Mouse (Mus musculus) MEL (cell line): ENCODE measurements around the gene Slc12a6. TPM values are rescaled to one million over a fixed set of nuclear protein-coding genes. Genes with fewer than 3 reads are reported as not detected.

Source experiments
- DNase-seq: peaks from one replicate; pipeline ENCODE4 v3.0.0; 2011; ENCODE audit warnings: low read depth, low spot score
- H3K27ac ChIP-seq: 2 replicates; pipeline ENCODE4 v1.5.1; 2012; ENCODE audit warnings: low read depth, mild to moderate bottlenecking, control low read depth, low read length, moderate library complexity; ENCODE audit not compliant: control insufficient read depth
- H3K27me3 ChIP-seq, 2 experiments: fragments of 150-350 bp in 1 of 2; sonication (generic) in 1 of 2; 2 replicates each; pipeline ENCODE4 v1.6.1; 2012; ENCODE audit warnings: low read length in 2 of 2, mild to moderate bottlenecking in 2 of 2, improper control_type of control experiment in 1 of 2, moderate library complexity in 1 of 2; ENCODE audit not compliant: insufficient read depth in 2 of 2, control insufficient read depth in 1 of 2
- H3K36me3 ChIP-seq, 2 experiments: 2 replicates each; pipeline ENCODE4 v1.6.1; 2012 to 2014; ENCODE audit warnings: low read length in 2 of 2, improper control_type of control experiment in 1 of 2, inconsistent platforms in 1 of 2, mild to moderate bottlenecking in 1 of 2; ENCODE audit not compliant: insufficient read depth in 2 of 2, control insufficient read depth in 1 of 2
- H3K4me1 ChIP-seq, 2 experiments: fragments of 150-350 bp in 1 of 2; sonication (generic) in 1 of 2; 2 replicates each; pipeline ENCODE4 v1.6.1; 2012; ENCODE audit warnings: low read length in 2 of 2, improper control_type of control experiment in 1 of 2, mild to moderate bottlenecking in 1 of 2; ENCODE audit not compliant: insufficient read depth in 2 of 2, control insufficient read depth in 1 of 2
- H3K4me3 ChIP-seq, 2 experiments: fragments of 150-350 bp in 1 of 2; sonication (generic) in 1 of 2; 2 replicates each; pipeline ENCODE4 v1.5.1; 2012; ENCODE audit warnings: low read depth in 2 of 2, low read length in 2 of 2, mild to moderate bottlenecking in 2 of 2, moderate library complexity in 2 of 2, control low read depth in 1 of 2, improper control_type of control experiment in 1 of 2; ENCODE audit not compliant: control insufficient read depth in 1 of 2, insufficient read depth in 1 of 2
- H3K79me2 ChIP-seq: 2 replicates; pipeline ENCODE4 v1.6.1; 2012; ENCODE audit warnings: mild to moderate bottlenecking, low read length, moderate library complexity; ENCODE audit not compliant: control insufficient read depth, poor library complexity, insufficient read depth
- H3K9ac ChIP-seq: 2 replicates; pipeline ENCODE4 v1.6.1; 2012; ENCODE audit warnings: low read depth, mild to moderate bottlenecking, control low read depth, low read length, moderate library complexity; ENCODE audit not compliant: control insufficient read depth, poor library complexity, severe bottlenecking
- H3K9me3 ChIP-seq: fragments of 150-350 bp; sonication (generic); replicated peaks from 2 replicates; pipeline ENCODE4 v1.6.1; 2012; ENCODE audit warnings: mild to moderate bottlenecking, low read length, improper control_type of control experiment, moderate library complexity; ENCODE audit not compliant: insufficient read depth
- BHLHE40 ChIP-seq: IDR thresholded peaks from 2 replicates; pipeline ENCODE4 v1.6.1; 2012; ENCODE audit warnings: low read depth, mild to moderate bottlenecking, inconsistent platforms, low read length, improper control_type of control experiment, borderline replicate concordance
- CHD1 ChIP-seq: IDR thresholded peaks from 2 replicates; pipeline ENCODE4 v1.6.1; 2012; ENCODE audit warnings: low read depth, mild to moderate bottlenecking, inconsistent platforms, low read length, improper control_type of control experiment
- CTCF ChIP-seq, 3 experiments: IDR thresholded peaks in 2 of 3; conservative IDR thresholded peaks in 1 of 3; 2 replicates each; pipeline ENCODE4 v1.5.1; 2011 to 2012; ENCODE audit warnings: low read length in 3 of 3, low read depth in 2 of 3, mild to moderate bottlenecking in 2 of 3, improper control_type of control experiment in 1 of 3, inconsistent platforms in 1 of 3, mixed read lengths in 1 of 3, moderate library complexity in 1 of 3; ENCODE audit not compliant: control insufficient read depth in 1 of 3, insufficient read depth in 1 of 3, poor library complexity in 1 of 3, severe bottlenecking in 1 of 3
- E2F4 ChIP-seq: IDR thresholded peaks from 2 replicates; pipeline ENCODE4 v1.6.1; 2011; ENCODE audit warnings: low read depth, low read length, improper control_type of control experiment, borderline replicate concordance
- EP300 ChIP-seq, 2 experiments: IDR thresholded peaks; 2 replicates each; pipeline ENCODE4 v1.6.1; 2011; ENCODE audit warnings: improper control_type of control experiment in 2 of 2, low read length in 2 of 2, low read depth in 1 of 2, mild to moderate bottlenecking in 1 of 2
- GATA1 ChIP-seq: IDR thresholded peaks from 2 replicates; pipeline ENCODE4 v1.6.1; 2011; ENCODE audit warnings: low read depth, low read length, improper control_type of control experiment
- KAT2A ChIP-seq: conservative IDR thresholded peaks from 2 replicates; pipeline ENCODE4 v1.6.1; 2012; ENCODE audit warnings: low read depth, low read length, improper control_type of control experiment, inconsistent platforms
- MAX ChIP-seq: IDR thresholded peaks from 2 replicates; pipeline ENCODE4 v1.6.1; 2011; ENCODE audit warnings: low read length, improper control_type of control experiment
- MXI1 ChIP-seq: IDR thresholded peaks from 2 replicates; pipeline ENCODE4 v1.6.1; 2011; ENCODE audit warnings: mild to moderate bottlenecking, low read depth, low read length, improper control_type of control experiment
- MYB ChIP-seq: IDR thresholded peaks from 2 replicates; pipeline ENCODE4 v1.6.1; 2011; ENCODE audit warnings: mild to moderate bottlenecking, low read depth, low read length, improper control_type of control experiment
- MYC ChIP-seq: IDR thresholded peaks from 2 replicates; pipeline ENCODE4 v1.6.1; 2011; ENCODE audit warnings: low read depth, mild to moderate bottlenecking, low read length, improper control_type of control experiment, moderate library complexity
- NELFE ChIP-seq: IDR thresholded peaks from 2 replicates; pipeline ENCODE4 v1.6.1; 2011; ENCODE audit warnings: low read depth, low read length, improper control_type of control experiment
- NRF1 ChIP-seq: IDR thresholded peaks from 2 replicates; pipeline ENCODE4 v1.6.1; 2014; ENCODE audit warnings: low read depth, mild to moderate bottlenecking, inconsistent platforms, low read length, improper control_type of control experiment, moderate library complexity; ENCODE audit not compliant: poor library complexity, insufficient read depth, severe bottlenecking
- POLR2AphosphoS5 ChIP-seq: IDR thresholded peaks from 2 replicates; pipeline ENCODE4 v1.6.1; 2012; ENCODE audit warnings: low read depth, borderline replicate concordance, mild to moderate bottlenecking, inconsistent platforms, low read length, moderate library complexity, mixed read lengths
- RCOR1 ChIP-seq: IDR thresholded peaks from 2 replicates; pipeline ENCODE4 v1.6.1; 2012; ENCODE audit warnings: low read depth, mild to moderate bottlenecking, inconsistent platforms, low read length, improper control_type of control experiment
- TAL1 ChIP-seq: IDR thresholded peaks from 2 replicates; pipeline ENCODE4 v1.6.1; 2012; ENCODE audit warnings: mild to moderate bottlenecking, inconsistent platforms, low read length, moderate library complexity, mixed read lengths
- TCF12 ChIP-seq: IDR thresholded peaks from 2 replicates; pipeline ENCODE4 v1.6.1; 2014; ENCODE audit warnings: low read depth, mild to moderate bottlenecking, inconsistent platforms, low read length, improper control_type of control experiment, moderate library complexity
- UBTF ChIP-seq: IDR thresholded peaks from 2 replicates; pipeline ENCODE4 v1.6.1; 2012; ENCODE audit warnings: low read depth, mild to moderate bottlenecking, inconsistent platforms, low read length, improper control_type of control experiment, moderate library complexity, borderline replicate concordance; ENCODE audit not compliant: insufficient read depth
- USF2 ChIP-seq, 2 experiments: IDR thresholded peaks; 2 replicates each; pipeline ENCODE4 v1.6.1; 2011 to 2012; ENCODE audit warnings: improper control_type of control experiment in 2 of 2, low read length in 2 of 2, borderline replicate concordance in 1 of 2, inconsistent platforms in 1 of 2, low read depth in 1 of 2, mild to moderate bottlenecking in 1 of 2; ENCODE audit not compliant: insufficient read depth in 1 of 2
- polyA plus RNA-seq, 2 experiments: library from polyadenylated mRNA; stranded (reverse) in 1 of 2; unstranded in 1 of 2; fragments of >175 nt in 1 of 2; fragments of >200 nt in 1 of 2; gene quantifications; 2 replicates each; pipeline versions ENCODE4 v1.2.1 to v1.2.4; 2012; ENCODE audit warnings: low replicate concordance in 2 of 2, low read depth in 1 of 2; ENCODE audit not compliant: insufficient read length in 2 of 2, insufficient read depth in 1 of 2, missing spikeins in 1 of 2
- total RNA-seq: library from RNA; depleted of rRNA; stranded (reverse); fragments of 300-350 nt; gene quantifications from 2 replicates; pipeline ENCODE4 v1.2.3, GENCODE M21; 2012

Slc12a6 gene
- total and polyA plus RNA-seq, 3 experiments: 20.4 to 21.2 TPM; not detected in 1

- peak; percentile 31 for DNase-seq
- no peaks in the 10 kb centered on the region for H3K79me2 ChIP-seq
- H3K9me3 ChIP-seq: no peaks in the 10 kb centered on the region
- no peak overlapping the region for H3K4me3 ChIP-seq
- H3K27ac ChIP-seq: no peak overlapping the region
- TF ChIP-seq MYB: no peak
- TF ChIP-seq CHD1: no peak
- peak; percentile 46; the same call in 1 of the 2 replicates for TF ChIP-seq GATA1
- TF ChIP-seq POLR2AphosphoS5: no peak
- H3K4me1 ChIP-seq: peaks cover 0 to 6% of the 10 kb centered on the region in 2 experiments; a peak in 1 of 4 replicates
- peaks cover 0 to 2% of the 10 kb centered on the region in 2 experiments; a peak in 1 of 4 replicates for H3K36me3 ChIP-seq
- no peaks in the 10 kb centered on the region; a peak in 1 of 4 replicates for H3K27me3 ChIP-seq
- H3K9ac ChIP-seq: no peak overlapping the region
Observed at GRCm38 (mm10) chr2:112220880-112221279, 44.7 kb upstream of the Slc12a6 start.

- H3K79me2 ChIP-seq: no peaks in the 10 kb centered on the region
- no peak overlapping the region for H3K27ac ChIP-seq
- peaks cover 0 to 6% of the 10 kb centered on the region in 2 experiments; a peak in 1 of 4 replicates for H3K4me1 ChIP-seq
- H3K4me3 ChIP-seq: no peak overlapping the region
- H3K9ac ChIP-seq: no peak overlapping the region
- DNase-seq: peak; percentile 52
- no peak for TF ChIP-seq MYC
- TF ChIP-seq TAL1: peak; percentile 51
- TF ChIP-seq GATA1: peak; percentile 58
- TF ChIP-seq EP300 (IDR thresholded peaks at IDR 0.05; ENCODE audit: low read depth in 1 of 2, low read length in 2 of 2): peak; percentile 60 to 61; a peak in 2 of 4 replicates
- no peak for TF ChIP-seq KAT2A
- TF ChIP-seq UBTF: no peak
- TF ChIP-seq RCOR1: no peak
- TF ChIP-seq TCF12: peak; percentile 55; the same call in 1 of the 2 replicates
- TF ChIP-seq, all 39 proteins: peak for 4
- Histone ChIP-seq H3K36me3 (peaks cover 0 to 2% of the 10 kb centered on the region in 2 experiments; a peak in 1 of 4 replicates), H3K9me3 (no peaks in the 10 kb centered on the region), H3K27me3 (no peaks in the 10 kb centered on the region; a peak in 1 of 4 replicates)
Observed at GRCm38 (mm10) chr2:112222607-112223006, 43.0 kb upstream of the Slc12a6 start.

- DNase-seq: no peak
Observed at GRCm38 (mm10) chr2:112224356-112224755, 41.3 kb upstream of the Slc12a6 start.

More at GRCm38 (mm10) chr2:112224356-112224755, 41.3 kb upstream of the Slc12a6 start:
- no peaks in the 10 kb centered on the region for H3K79me2 ChIP-seq
- no peak overlapping the region for H3K27ac ChIP-seq
- H3K4me3 ChIP-seq: no peak overlapping the region
- peaks cover 0 to 6% of the 10 kb centered on the region in 2 experiments; a peak in 1 of 4 replicates for H3K4me1 ChIP-seq
- TF ChIP-seq NRF1 (no peak), USF2 (IDR thresholded peaks at IDR 0.05; ENCODE audit: borderline replicate concordance in 1 of 2, insufficient read depth in 1 of 2, low read depth in 1 of 2, low read length in 2 of 2) (no peak), TAL1 (no peak), NELFE (no peak), E2F4 (no peak), BHLHE40 (no peak), CTCF (IDR thresholded peaks at IDR 0.05 in 2 of 3, conservative IDR thresholded peaks at IDR 0.05 in 1 of 3; ENCODE audit: control insufficient read depth in 1 of 3, insufficient read depth in 1 of 3, low read depth in 2 of 3, low read length in 3 of 3, poor library complexity in 1 of 3, severe bottlenecking in 1 of 3) (no peak), EP300 (IDR thresholded peaks at IDR 0.05; ENCODE audit: low read depth in 1 of 2, low read length in 2 of 2) (no peak), GATA1 (no peak), MAX (no peak), MXI1 (no peak)
- no peaks in the 10 kb centered on the region; a peak in 2 of 4 replicates for H3K27me3 ChIP-seq
- no peak overlapping the region for H3K9ac ChIP-seq
- H3K36me3 ChIP-seq: peaks cover 0 to 2% of the 10 kb centered on the region in 2 experiments; a peak in 1 of 4 replicates
- no peaks in the 10 kb centered on the region for H3K9me3 ChIP-seq
